Mouse (Mus musculus) hindbrain, embryonic 16.5 days (tissue): Measurements from ENCODE around the gene Wdr46. TPM values are rescaled to one million over a fixed set of nuclear protein-coding genes. Genes with fewer than 3 reads are reported as not detected.
A peak's percentile ranks its signal among the peaks of the same experiment; 100 is the strongest.
"Not testable (repeated sequence)": the region's sequence is repeated elsewhere in the genome, so short reads cannot be mapped to it uniquely, and the experiment has no call there.

Source experiments
- ATAC-seq: fragments of 200-750 bp; cut with Nextera tagmentation; 2 replicates; pipeline ENCODE4 v1.8.0; 2017; ENCODE audit warnings: moderate TSS enrichment, moderate library complexity
- H3K27ac ChIP-seq: fragments of 300-500 bp; sonication (generic); 2 replicates; pipeline ENCODE4 v1.5.1; 2014; ENCODE audit warnings: low read depth, mild to moderate bottlenecking, control low read depth, low read length, moderate library complexity
- H3K27me3 ChIP-seq: fragments of 300-500 bp; sonication (generic); replicated peaks from 2 replicates; pipeline ENCODE4 v1.6.1; 2014; ENCODE audit warnings: low read length; ENCODE audit not compliant: control insufficient read depth, insufficient read depth
- H3K36me3 ChIP-seq: fragments of 300-500 bp; sonication (generic); 2 replicates; pipeline ENCODE4 v1.6.1; 2014; ENCODE audit warnings: mild to moderate bottlenecking, low read length, moderate library complexity, mixed read lengths; ENCODE audit not compliant: control insufficient read depth, insufficient read depth
- H3K4me1 ChIP-seq: fragments of 300-500 bp; sonication (generic); 2 replicates; pipeline ENCODE4 v1.6.1; 2014; ENCODE audit warnings: low read depth, low read length; ENCODE audit not compliant: control insufficient read depth, insufficient read depth
- H3K4me2 ChIP-seq: fragments of 300-500 bp; sonication (generic); 2 replicates; pipeline ENCODE4 v1.6.1; 2014; ENCODE audit warnings: mild to moderate bottlenecking, low read length, control low read depth, moderate library complexity
- H3K4me3 ChIP-seq: fragments of 300-500 bp; sonication (generic); 2 replicates; pipeline ENCODE4 v1.5.1; 2014; ENCODE audit warnings: mild to moderate bottlenecking, low read length, control low read depth, moderate library complexity
- H3K9ac ChIP-seq: fragments of 300-500 bp; sonication (generic); 2 replicates; pipeline ENCODE4 v1.6.1; 2014; ENCODE audit warnings: low read depth, mild to moderate bottlenecking, control low read depth, low read length, moderate library complexity
- H3K9me3 ChIP-seq: fragments of 300-500 bp; sonication (generic); 2 replicates; pipeline ENCODE4 v1.6.1; 2014; ENCODE audit warnings: mild to moderate bottlenecking, low read length, moderate library complexity; ENCODE audit not compliant: control insufficient read depth
- WGBS: fragments of 180-500 bp; shearing (Covaris S2); extraction: QIAGEN DNeasy Blood & Tissue Kit; methylation state at CpG from one replicate; pipeline ENCODE4 v1.1.7; 2014; 5-methylcytosine and 5-hydroxymethylcytosine counted together
- polyA plus RNA-seq: library from polyadenylated mRNA; unstranded; fragments of >200 nt; fragmentation: Nextera tagmentation; extraction: Ambion mirVana; gene quantifications from 2 replicates; pipeline ENCODE4 v1.2.1, GENCODE M21; 2015

The Wdr46 gene
- polyA plus RNA-seq: 20.7 and 23.5 TPM in 2 replicates

DNA sequence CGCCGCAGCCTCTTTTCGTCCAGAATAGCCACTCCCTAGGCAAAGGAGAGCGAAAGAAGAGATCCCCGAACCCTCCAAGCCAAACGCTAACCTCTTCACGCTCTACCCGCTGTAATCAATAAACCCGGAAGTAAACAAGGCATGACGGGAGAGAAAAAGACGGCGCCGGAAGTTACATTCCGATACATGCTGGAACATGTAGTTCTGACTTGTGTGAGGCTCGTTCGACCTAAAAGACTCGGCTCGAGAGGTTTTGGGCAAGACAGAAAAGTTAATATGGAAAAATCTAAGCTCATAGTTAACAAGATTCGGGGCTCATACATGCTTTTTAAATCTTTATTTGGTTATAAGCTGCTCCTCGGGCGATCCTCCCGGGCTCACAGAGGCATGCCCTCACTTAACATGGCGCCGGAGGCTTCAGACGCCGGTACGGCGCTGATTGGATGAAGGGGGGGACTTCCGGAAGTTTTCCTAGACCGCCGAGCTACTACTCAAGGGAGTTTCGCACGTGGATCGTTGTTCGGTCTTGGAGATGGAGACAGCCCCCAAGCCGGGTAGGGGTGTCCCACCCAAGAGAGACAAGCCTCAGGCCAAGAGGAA is at the start of gene Wdr46, which contains the start of gene Pfdn6:
Gene Wdr46 (plus strand): TSS at position 455 of the 600 bp plus-strand sequence.
Gene Pfdn6 (minus strand): TSS at position 138 of the 600 bp plus-strand sequence.
- WGBS: under 1% methylated on average over 36 of the region's 36 CpGs
- H3K36me3 ChIP-seq: peaks cover 15% of the 10 kb centered on the region
- no peaks in the 10 kb centered on the region for H3K9me3 ChIP-seq
- no peaks in the 10 kb centered on the region for H3K27me3 ChIP-seq
- H3K27ac ChIP-seq: peak within 1 kb of the TSS; percentile 66; the same call in 1 of the 2 replicates
- peak; percentile 92 for ATAC-seq
- peak within 1 kb of the TSS; percentile 85 for H3K9ac ChIP-seq
- peaks cover 22% of the 10 kb centered on the region for H3K4me1 ChIP-seq
- peak within 1 kb of the TSS; percentile 86 for H3K4me3 ChIP-seq
- H3K4me2 ChIP-seq: peak within 1 kb of the TSS; percentile 97

DNA sequence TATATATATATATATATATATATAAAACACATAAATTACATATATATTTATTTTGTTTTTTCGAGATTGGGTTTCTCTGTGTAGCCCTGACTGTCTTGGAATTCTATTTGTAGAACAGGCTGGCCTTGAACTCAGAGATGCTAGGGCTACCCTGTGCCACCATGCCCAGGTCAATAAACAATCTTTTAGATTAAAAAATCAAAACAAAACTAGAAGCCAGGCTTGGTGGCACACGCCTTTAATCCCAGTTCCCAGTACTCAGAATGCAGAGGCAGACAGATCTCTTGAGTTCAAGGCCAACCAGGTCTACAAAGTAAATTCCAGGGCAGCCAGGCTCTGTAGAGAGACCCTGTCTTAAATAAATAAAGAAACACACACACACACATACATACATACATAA is 49.1 kb upstream of the Wdr46 start:
- Histone ChIP-seq H3K36me3 (no peaks in the 10 kb centered on the region), H3K4me2 (no peak overlapping the region), H3K27me3 (no peaks in the 10 kb centered on the region), H3K27ac (no peak overlapping the region), H3K9me3 (no peaks in the 10 kb centered on the region), H3K4me3 (no peak overlapping the region), H3K4me1 (peaks cover 4% of the 10 kb centered on the region; the same call in 1 of the 2 replicates), H3K9ac (no peak overlapping the region)
- ATAC-seq: no peak
- 68% methylated on average over 2 of the region's 2 CpGs for WGBS

DNA sequence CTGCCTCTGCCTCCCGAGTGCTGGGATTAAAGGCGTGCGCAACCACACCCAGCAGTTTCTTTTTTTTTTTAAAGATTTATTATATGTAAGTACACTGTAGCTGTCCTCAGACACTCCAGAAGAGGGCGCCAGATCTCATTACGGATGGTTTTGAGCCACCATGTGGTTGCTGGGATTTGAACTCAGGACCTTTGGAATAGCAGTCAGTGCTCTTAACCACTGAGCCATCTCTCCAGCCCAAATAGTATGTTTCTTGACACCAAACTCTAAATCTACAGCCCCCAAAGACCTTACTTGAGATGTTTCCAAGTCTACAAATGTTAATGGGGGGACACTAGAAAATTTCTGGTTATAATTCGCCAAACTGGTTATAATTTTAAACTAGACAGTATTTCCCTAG is 48.6 kb upstream of the Wdr46 start:
- not testable (repeated sequence) for ATAC-seq, H3K4me1 ChIP-seq, H3K4me3 ChIP-seq, H3K4me2 ChIP-seq, H3K9me3 ChIP-seq, H3K9ac ChIP-seq, H3K36me3 ChIP-seq, H3K27ac ChIP-seq, H3K27me3 ChIP-seq
- 71% methylated on average over 6 of the region's 6 CpGs for WGBS

DNA sequence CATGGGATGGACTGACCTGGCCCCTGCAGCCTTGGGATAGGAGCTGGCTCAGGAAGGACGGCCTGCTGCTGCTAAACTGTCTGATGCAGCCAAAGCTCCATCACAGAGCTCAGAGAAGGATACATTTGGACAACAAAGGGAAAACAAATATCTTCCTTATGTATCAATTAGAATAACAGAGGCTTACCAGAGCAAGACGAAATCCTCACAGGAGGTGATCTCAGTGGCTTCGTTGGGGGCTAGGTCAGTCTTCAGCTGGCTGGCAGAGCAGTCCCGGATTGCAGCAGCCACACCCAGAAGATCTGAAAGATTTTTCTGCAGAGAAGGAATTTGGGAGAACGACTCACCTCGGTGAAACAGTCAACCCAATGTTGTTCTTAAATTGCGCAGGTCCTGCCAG is 48.0 kb upstream of the Wdr46 start:
- no peaks in the 10 kb centered on the region for H3K36me3 ChIP-seq
- H3K4me2 ChIP-seq: no peak overlapping the region
- ATAC-seq: no peak
- no peak overlapping the region for H3K4me3 ChIP-seq
- no peak overlapping the region for H3K9ac ChIP-seq
- no peaks in the 10 kb centered on the region for H3K9me3 ChIP-seq
- 17% methylated on average over 7 of the region's 7 CpGs for WGBS
- H3K27me3 ChIP-seq: no peaks in the 10 kb centered on the region
- peaks cover 4% of the 10 kb centered on the region; the same call in 1 of the 2 replicates for H3K4me1 ChIP-seq
- H3K27ac ChIP-seq: no peak overlapping the region

DNA sequence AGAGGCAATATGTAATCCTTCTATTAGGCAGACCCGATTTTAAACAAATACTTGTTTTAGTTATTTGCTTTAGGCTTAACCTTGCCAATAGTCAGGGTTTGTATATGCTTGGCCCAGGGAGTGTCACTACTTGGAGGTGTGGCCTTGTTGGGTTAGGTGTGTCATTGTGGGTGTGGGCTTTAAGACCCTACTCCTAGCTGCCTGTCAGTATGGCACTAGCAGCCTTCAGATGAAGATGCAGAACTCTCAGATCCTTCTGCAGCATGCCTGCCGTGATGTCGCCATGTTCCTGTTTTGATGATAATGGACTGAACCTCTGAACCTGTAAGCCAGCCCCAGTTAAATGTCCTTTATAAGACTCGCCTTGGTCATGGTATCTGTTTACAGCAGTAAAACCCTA is 47.4 kb upstream of the Wdr46 start:
- H3K36me3 ChIP-seq: not testable (repeated sequence)

DNA sequence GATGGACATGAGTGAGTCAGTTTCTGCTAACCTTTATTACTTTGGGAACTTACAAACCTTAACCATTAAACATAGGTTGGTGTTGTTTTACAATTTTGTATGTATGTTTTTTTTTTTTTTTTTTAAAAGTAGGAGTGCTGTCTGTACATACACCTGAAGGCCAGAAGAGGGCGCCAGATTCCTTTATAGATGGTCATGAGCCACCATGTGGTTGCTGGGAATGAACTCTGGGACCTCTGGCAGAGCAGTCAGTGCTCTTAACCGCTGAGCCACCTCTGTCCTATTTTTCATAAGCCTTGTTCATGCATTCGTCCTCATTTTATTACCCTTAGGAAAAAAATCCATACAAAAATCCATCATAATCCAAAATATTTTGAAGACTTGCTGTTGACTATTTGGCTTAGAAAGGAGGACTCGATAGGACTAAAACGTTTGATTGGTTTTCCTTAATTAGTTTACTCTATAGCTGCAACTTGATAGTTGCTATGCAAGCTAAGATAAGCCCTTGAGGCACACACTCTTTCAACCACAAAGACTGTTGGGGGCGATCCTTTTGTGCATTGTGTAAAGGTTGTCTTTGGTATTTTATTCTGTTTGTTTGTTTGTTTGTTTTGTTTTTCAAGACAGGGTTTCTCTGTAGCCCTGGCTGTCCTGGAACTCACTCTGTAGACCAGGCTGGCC is 43.2 kb upstream of the Wdr46 start:
- no peaks in the 10 kb centered on the region for H3K4me1 ChIP-seq
- H3K27ac ChIP-seq: no peak overlapping the region
- H3K4me3 ChIP-seq: no peak overlapping the region
- H3K27me3 ChIP-seq: no peaks in the 10 kb centered on the region
- no peak for ATAC-seq
- 44% methylated on average over 6 of the region's 6 CpGs for WGBS
- H3K9me3 ChIP-seq: no peaks in the 10 kb centered on the region
- no peaks in the 10 kb centered on the region for H3K36me3 ChIP-seq
- H3K9ac ChIP-seq: no peak overlapping the region
- H3K4me2 ChIP-seq: no peak overlapping the region

More for the DNA sequence above, 47.4 kb upstream of the Wdr46 start:
- H3K9ac ChIP-seq, H3K4me3 ChIP-seq, H3K4me2 ChIP-seq, H3K27me3 ChIP-seq, ATAC-seq, H3K4me1 ChIP-seq, H3K9me3 ChIP-seq, H3K27ac ChIP-seq: not testable (repeated sequence)
- WGBS: 84% methylated on average over 4 of the region's 4 CpGs

DNA sequence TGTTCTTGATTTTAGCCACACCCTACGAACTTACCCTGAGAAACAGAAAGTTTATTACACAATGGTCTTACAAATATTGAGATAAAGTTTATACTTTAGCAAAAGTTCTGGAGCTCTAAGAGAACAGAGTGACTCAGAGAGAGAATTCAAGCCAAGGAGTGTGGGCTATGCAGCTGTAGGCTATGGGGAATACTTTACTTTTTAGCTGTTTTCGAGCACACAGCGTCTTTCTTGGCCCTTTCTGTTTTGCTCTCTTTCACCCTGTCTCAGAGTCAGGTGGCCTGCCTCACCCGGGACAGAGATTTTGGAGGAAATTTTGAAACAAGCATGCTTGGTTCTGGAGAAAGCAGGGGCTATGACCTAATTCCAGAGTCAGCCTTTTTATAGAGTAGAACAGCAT is 42.3 kb upstream of the Wdr46 start:
- not testable (repeated sequence) for ATAC-seq, H3K4me1 ChIP-seq, H3K27ac ChIP-seq, H3K36me3 ChIP-seq, H3K27me3 ChIP-seq, H3K9ac ChIP-seq, H3K9me3 ChIP-seq, H3K4me2 ChIP-seq, H3K4me3 ChIP-seq
- 83% methylated on average over 4 of the region's 4 CpGs for WGBS

DNA sequence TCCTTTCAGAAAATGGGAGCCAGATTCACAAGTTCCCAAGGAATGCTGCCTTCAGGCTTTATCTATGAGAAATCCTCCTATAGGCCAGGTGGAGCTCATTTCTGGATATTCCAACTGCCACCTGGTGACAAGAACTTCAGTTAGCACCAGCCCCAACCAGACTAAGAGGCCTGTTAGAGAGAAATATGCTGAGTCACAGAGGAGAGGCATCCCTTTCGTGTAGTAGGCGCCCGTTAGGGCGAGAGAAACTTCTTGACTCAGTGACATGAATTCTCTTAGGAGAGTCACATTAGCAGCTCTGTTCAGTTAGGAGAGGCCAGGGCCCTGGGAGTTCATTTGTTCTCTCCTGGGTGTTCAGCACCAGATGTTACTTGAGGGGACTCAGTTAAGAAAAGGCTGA is 40.8 kb upstream of the Wdr46 start:
- H3K27me3 ChIP-seq: no peaks in the 10 kb centered on the region
- H3K9ac ChIP-seq: no peak overlapping the region
- 80% methylated on average over 4 of the region's 4 CpGs for WGBS
- no peak overlapping the region for H3K4me3 ChIP-seq
- no peak overlapping the region for H3K27ac ChIP-seq
- no peaks in the 10 kb centered on the region for H3K9me3 ChIP-seq
- no peak for ATAC-seq
- no peak overlapping the region for H3K4me2 ChIP-seq
- no peaks in the 10 kb centered on the region for H3K36me3 ChIP-seq
- H3K4me1 ChIP-seq: no peaks in the 10 kb centered on the region

DNA sequence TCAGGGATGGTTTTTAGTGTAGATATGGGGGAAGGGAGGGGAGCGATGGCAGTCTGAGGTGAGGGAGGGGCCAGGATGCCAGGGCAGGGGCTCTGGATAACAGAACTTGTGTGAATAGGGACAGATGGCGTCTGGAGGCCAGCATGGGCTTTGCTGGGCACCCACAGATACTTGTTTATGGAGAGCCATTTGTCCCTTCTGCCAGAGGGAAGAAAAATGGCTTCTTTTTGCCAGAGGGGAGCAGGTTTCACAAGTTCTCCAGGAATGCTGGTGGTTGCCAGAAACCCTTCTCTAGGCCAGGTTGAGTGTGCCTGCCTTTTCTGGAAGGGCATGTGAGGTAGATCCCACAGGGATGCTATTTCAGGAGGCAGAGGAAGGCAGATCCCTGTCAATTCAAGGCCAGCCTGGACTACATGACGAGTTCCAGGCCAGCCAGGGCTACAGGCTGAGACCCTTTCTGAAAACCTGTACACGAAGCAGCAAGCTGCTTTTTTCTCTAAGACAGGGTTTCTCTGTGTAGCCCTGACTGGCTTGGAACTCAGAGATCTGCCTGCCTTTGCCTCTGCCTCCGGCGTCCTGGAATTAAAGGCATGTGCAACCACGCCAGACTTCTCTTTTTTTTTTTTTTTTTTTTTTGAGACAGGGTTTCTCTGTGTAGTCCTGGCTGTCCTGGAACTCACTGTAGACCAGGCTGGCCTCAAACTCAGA is 40.0 kb upstream of the Wdr46 start:
- WGBS: 76% methylated on average over 7 of the region's 7 CpGs
- Histone ChIP-seq H3K4me3 (no peak overlapping the region), H3K4me2 (no peak overlapping the region), H3K27me3 (no peaks in the 10 kb centered on the region), H3K27ac (no peak overlapping the region), H3K9ac (no peak overlapping the region), H3K4me1 (no peaks in the 10 kb centered on the region), H3K36me3 (no peaks in the 10 kb centered on the region), H3K9me3 (no peaks in the 10 kb centered on the region)
- ATAC-seq: no peak
